Mouse (Mus musculus) Muller cell, postnatal 12 days (primary cell): ENCODE results near the gene Agap1.

Experiments used
- DNase-seq: peaks from one replicate; pipeline ENCODE4 v3.0.0-alpha.2; 2015; ENCODE audit errors: inconsistent ontology term

The Agap1 gene

DNA sequence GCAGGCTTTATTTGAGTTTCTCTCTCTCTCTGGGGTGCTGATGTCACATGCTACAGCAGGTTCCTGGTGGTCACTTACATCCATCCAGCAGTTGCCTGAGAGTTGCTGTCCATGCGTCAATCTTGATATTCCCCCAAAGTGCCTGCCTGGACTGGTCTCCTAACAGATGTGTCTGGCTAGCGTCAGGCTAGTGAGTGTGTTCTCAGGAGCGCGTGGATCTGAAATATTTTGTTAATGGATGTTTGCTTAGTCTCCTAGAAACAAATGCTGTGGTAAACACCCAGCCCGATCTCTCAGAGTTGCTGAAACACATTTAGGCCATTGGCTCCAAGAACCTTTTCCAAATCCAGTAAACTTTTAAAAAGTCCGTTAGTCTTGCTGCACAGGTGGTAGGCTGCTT is 161.9 kb downstream of the Agap1 start:
- no peak for DNase-seq

DNA sequence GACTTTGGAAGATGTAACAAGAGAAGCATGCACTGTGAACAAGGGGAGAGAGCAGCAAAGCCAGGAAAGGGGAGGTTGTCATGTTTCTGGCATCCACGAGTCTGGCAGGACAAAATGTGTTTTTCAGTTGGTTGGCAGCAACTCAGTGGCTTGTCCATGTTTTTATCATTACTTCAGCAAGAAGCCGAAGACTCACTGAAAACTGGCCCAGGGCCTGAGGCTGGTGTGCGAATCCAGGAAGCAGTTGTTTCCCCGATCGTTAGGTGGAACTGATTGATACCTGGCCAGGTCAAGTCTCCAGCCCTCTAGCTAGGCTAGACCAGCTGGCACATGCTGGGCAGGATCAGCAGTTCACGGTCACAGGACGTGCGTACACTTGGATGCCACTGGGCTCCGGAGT is 162.7 kb downstream of the Agap1 start:
- DNase-seq, result peak; percentile 27

DNA sequence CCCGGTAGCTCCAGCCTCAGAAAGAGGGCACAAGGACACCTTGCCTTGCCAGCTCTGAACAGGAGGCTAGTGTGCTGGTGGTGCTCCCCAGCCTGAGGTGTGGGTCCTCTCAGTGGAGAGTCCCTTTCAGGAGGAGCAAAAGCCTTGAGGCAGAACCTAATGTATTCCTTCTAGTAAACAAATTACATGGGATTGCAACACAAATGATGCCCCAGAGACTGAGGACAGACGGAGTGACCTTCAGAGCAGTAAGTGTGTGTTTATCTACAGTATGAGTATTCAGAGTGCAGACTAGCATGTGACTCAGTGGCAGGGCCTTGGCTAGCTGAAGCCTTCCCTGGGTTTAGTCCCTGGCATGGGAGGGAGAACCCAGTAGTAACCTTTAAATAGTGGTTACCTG is 165.4 kb downstream of the Agap1 start:
- no peak for DNase-seq

DNA sequence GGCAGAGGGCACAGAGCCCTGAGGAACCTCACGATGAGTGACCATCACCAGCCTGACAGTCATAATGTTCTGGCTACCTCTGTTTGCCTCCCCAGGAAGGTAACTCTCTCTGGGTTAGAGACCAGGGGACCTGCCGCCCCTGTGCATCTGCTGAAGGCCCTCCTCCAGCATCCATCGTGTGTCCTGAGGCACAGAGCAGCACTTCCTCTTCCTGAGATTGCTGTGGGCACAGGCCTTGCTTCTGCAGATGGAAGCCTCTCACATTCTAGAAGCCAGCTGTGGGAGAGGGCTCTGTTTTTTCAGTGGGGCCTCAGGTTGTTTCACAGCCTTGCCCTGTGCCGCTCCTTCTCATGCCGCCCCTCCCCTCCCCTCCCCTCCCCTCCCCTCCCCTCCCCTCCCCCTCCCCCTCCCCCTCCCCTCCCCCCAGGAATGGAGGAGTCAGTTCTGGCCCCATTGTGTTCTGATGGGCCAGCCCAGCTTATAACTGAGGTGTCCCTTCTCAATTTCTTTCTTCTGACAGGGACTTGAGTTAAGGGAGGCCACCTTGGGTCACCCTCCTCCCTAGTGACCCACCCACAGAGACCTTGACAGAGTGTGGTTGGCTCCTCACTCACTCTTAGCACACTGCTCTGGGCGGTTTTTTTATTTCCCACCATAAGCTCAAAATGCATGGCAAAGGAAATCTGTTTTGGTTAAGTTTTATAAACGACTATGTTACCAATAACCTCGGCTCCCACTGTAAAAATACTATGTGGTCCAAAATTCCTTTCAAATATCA is 166.6 kb downstream of the Agap1 start:
- DNase-seq, result no peak

DNA sequence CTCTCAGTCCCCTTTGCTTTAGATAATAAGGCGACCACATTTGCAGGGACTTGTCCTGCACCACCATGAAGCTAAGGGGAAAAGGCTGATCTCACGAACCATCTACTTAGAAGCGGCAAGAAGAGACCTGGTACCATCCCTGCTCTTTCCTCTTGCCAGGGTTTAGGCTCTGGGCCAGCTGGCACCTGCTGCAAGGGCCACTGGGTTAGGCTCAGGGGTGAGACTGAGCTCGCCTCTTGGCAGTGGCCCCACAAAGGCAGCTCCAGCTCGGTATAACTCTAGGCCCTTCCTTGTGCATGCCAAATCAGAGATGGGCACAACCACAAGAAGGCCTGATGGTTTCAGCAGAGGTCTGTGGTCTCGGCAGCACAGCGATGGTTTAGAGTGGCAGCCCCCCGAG is 167.3 kb downstream of the Agap1 start:
- no peak for DNase-seq

DNA sequence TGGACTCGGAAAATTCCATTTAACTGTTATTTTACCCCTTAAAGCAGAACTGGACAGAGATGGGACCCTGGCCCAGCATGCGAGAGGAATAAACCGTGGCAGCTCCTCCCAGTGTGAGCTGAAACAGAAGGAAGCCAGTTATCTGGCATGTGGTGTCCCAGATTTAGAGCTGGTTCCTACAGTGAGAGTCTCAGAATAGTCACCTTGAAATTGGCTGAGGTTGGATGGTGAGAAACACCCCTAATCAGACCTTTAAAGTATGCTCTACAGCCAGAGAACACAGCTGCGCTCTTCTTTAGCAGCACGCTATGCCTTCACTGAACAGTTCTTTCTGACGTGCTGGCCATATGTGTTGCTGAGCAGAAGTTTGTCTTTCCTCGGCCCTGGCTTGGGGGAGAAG is 168.2 kb downstream of the Agap1 start:
- no peak for DNase-seq

DNA sequence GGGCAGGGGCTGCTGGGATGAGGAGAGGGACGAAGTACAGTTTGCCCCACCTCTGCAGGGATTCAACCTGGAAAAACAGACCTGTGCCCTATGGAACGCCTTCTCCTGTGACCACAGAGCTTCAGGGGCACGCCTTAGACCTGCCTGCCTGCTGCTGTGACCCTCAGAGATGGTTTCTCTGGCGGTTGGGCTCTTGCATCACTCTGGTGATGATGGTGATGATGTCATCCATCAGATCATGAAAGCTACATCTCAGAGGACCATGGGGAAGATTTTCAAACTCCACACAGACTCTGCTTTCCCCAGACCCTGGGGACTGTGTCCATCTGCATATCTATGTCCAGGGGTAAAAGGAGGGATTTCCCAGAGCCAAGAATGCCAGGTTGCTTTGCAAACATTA is 170.7 kb downstream of the Agap1 start:
- no peak for DNase-seq

DNA sequence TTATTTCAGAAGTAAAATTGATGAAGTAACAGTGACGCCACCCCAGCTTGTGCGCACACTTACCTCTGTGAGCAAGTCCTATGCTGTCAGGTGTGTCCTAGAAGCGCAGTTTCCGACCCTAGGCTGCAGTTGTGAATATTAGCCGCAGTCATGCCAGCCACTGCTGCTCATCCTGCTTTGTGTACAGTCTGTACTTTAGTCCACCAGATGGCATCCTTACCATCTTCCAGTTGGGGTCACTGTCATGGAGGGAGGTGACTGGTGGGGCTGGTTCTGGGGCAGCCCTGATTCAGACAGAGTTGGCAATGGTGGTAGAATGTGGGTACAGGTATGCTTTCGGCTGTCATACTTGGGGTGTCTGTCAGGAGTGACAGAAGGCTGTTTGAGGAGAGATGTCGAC is 171.4 kb downstream of the Agap1 start:
- DNase-seq, result no peak

DNA sequence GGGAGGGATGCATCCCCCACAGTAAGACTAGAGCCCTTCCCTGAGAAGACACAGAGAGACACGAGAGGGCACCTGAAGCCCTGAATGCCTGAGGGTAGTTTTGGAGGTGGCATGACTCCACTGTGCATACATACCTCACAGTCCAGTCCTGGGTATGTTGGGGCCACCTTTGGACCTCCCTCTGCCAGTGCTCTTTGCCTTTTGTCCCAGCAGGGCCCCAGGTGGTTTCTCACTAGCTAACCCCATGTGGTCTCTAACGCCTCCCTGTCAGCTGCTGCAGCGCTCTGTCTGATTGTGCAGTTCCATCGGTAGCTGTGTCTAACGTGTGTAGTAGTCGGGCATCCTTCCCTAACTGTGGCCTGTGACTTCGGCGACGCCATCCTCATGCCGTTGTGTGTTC is 172.3 kb downstream of the Agap1 start:
- DNase-seq, result no peak

DNA sequence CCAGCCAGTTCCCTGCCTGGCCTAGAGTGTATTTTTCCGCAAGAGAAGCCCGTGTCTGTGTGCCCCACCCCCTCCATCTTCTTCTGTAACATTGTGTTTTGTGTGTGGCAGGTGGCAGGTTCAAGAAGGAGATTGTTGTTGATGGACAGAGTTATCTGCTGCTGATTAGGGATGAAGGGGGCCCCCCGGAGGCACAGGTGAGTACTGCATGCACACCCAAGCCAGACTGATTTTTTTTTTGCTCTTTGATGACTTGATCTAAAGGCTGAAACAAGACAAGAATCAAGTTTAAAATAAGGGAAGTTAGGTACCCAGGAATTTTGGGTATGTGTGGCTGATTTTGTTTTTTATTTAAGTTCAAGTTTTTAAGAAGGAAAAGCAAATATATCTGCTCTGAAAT is 173.0 kb downstream of the Agap1 start:
- no peak for DNase-seq

DNA sequence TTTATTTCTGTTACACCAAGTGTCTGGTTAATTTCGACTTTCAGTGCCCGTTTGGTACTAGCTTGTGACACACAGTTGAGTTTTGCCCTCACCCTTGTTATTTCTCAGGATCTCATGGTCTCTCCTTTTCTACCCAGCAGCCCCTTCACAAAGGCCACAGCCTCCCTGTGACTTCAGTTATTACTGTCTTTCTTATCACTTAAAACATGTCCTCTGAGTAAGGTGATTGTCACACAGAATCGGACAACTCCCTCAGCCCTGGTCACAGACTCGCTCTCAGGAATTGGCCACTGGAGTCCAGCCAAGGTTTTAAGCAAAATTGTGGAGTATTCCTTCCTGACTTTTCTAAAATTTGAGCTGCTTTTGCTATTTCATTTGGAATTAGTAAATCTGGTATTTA is 176.2 kb downstream of the Agap1 start:
- no peak for DNase-seq

DNA sequence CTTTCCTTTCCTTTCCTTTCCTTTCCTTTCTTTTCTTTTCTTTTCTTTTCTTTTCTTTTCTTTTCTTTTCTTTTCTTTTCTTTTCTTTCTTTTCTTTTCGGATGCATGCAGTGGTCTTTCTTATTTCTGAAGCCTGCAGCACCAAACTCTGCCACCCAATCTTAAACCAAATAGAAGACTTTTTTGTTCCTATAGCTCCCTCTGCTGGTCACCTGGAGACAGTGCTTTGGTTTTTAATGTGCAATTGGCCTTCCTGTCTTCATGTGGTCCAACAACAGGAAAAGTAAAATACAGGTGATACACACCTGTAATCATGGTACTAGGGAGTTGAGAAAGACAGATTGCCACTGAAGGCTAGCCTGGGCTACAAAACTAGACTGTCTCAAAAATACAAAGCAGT is 177.1 kb downstream of the Agap1 start:
- DNase-seq, result peak; percentile 60

DNA sequence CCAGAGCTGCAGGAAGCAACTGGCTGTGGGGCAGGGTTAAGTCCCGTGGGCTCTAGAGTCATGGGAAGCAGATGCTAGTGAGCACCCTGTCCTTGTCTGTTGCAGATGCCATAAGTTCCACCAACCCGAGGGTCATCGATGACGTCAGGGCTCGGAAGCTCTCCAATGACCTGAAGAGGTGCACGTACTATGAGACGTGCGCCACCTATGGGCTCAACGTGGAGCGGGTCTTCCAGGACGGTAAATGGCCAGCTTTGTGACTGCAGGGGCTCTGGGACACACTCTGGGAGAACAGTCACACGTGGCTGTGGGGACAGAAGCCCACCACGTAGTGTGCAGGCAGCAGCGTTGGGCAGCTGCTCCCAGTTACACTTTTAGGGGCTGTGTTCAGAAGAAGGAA is 179.4 kb downstream of the Agap1 start:
- DNase-seq, result no peak

DNA sequence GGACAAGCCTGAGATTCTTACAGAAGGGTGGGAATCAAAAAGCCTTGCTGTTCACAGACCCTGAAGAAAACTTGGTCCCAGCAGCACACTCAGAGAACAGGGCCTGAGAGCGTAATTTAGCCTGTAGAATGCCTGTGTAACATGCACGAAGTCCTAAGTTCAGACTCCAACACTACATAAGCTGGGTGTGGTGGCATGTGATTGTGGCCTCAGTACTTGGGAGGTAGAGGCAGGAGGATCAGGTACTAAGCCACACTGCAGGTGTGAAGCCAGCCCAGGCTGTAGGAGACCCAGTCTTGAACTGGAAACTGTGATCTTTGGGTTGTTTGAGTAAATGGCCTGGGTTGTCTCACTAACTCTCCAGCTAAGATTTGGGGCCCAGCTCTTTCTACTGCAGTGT is 180.5 kb downstream of the Agap1 start:
- no peak for DNase-seq

DNA sequence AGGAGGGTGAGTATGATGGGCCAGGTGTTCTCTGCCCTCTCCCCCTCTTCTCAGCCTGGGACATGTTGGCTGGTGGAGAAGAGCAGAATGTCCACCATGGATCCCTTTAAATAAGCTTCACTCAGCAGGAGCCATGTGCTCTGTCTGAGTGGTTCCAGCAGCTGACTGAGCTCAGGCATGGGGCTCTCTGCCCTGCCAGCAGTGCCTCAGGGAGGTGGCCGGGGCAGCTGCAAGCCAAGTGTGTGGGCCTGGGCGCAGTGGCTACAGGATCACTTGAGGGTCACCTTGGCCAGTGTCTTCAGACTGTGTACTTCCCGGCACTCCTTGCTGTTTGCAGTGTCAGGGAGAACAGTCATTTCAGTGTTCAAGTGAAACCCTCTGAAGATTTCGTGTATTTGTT is 183.1 kb downstream of the Agap1 start:
- no peak for DNase-seq

DNA sequence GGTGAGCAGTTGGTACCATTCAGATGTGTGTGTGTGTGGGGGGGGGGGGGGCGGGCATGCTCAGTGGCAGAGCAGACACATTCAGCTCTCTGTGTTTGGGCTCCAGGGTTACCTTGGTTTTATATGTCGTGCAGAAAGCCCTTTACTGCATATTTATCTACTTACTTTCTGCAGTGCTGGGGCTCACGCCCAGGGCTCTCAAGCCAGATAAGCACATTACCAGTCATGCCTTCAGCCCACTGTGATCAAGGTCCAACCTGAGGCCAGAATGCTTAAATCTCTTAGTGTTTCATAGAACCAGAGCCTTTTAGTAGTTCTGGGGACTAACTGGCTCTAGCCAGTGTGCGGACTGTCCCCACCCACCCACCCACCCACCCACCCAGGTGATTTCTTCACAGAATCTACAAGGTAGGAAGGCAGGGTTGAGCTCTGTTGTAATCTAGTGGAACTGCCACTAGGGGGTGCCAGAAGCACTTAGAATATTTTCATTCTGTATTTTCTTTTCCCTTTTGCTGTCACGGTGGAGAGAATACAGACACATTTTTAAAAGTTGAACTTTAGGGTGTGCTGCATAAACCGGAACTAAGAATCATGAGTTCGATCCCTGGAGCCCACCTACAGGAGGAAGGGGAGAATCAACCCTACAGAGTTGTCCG is 189.0 kb downstream of the Agap1 start:
- peak; percentile 6 for DNase-seq

DNA sequence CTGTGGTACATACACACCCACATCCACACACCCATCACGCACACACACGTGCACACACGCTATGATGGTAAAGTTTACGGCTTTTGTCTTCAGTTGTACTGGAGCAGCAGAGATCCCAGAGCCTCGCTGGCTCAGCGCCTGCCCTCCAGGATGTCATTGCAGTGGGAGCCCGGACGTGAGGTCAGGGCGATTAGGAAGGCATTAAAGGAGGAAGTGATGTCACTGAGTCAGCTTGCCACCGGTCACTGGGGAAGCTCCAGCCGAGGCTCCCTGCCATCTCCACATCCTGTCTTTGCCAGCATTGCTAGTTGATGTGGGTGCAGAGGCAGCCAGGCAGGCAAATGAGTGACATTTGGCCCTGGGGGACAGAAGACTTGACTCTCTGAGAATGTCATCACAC is 189.5 kb downstream of the Agap1 start:
- peak; percentile 48 for DNase-seq

DNA sequence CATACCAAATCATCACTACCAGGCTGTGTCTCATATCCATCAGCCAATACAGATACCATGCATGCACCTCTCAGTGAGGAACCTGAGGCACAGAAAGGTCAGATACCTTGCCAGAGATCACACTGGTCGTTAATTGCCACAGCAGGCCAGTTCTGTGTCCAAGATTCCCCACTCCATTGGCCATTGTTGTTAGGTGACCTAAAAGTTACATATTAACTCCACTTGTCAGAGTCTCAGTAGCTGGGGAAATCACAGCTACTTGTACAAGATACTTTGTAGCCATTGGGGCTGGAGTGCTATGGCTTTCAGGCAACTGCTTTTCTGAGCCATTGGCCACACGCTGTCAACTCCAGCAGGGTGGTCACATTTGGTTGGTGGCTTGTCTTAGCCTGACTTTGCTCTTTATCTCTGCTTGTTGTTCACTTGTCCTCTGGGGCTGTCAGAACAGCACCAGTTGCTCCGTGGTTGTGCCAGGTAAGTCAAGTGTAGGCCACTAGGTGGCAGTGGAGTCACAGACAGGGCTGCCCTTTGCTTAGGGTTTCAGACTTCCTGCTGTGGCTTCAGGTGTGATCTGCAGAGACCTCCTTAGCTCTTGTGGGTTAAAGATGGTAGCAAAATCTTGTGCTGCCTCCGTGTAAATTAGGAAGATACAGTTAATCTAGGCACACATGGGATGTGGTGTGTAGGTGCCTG is 191.9 kb downstream of the Agap1 start:
- peak; percentile 13 for DNase-seq

DNA sequence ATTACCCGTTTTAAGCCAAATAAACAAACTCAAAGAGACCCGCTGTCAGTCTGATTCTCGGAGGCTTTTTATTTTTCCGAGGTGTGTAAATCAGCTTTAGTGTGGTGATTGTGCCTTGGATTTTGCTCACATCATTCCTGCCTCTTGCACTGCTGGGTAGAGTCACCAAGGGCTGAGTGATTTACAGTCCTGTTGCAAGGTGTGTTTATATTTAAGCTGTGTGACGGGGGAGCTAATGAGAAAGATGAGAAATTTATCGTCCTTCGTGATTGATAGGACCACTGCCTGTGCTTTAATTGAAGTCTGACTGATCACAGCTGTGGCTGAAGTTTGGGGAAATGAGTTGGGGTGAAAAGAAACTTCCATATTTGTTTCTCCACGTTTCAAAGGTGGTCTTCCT is 192.9 kb downstream of the Agap1 start:
- DNase-seq, result no peak

DNA sequence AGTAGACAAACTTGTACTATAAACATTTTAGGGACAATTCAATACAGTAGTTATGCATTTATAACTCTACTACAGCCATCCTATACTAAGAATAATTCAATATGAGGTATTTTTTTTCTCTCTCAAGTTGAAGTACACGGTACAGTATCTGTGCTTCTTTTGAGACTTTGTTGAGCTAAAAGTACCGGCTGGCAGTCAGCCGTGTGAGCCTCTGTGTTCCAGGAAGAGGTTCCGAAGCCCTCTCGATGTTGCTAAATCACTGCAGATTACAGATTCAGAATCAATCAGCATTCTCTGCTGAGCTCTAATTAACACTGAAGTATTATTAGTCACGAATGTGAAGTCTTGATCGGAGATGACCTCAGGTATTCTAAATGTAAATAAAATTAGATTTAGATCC is 196.0 kb downstream of the Agap1 start:
- no peak for DNase-seq

DNA sequence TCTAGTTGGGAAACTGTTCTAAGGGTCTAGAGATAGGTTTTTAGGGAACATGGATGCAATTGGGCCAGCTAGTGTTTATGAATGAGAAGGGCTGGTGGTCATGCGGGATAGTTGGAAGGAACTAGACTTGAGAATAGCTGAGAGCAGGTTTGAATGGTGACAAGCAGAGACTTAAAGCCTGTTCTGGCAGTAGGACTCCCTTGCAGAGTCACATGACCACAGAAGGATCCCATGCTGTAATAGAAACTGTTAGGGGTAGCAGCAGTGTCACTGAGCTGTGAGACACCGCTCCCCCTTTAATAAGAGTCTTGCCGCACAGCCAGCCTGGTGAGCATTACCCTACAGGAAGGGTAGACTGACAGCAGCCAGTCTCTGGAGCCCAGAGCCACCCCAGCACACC is 201.6 kb downstream of the Agap1 start:
- no peak for DNase-seq

DNA sequence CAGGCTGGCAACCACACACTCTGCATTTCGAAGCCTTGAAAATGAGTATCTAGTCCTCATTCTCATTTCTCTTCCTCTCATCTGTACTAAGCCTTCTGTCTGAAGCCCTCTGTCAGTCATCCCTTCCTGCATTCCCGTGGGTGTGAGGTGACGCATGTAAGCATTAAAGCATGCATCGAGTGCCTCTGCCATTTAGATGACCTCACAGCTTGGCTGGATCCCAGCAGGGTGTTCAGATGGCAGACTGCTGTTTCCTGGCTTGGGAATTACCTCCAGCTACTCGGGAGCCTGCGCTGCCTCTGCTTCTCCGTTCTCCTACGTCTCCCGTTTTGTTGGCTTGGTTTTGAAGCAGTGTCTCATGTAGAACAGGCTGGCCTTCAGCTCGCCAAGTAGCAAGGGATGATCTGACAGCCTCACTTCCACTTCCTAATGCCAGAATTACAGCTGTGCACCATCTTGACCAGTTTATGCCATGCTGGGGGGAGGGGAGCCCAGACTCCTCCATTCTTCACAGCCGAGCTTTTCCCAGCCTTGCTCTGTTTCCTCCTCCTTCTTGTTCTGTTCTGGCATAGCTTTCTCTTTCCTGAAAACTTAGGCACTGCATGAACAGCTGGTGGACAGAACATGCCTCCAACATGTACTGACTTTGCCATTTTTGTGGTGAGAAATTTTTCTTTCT is 202.2 kb downstream of the Agap1 start:
- peak; percentile 77 for DNase-seq

DNA sequence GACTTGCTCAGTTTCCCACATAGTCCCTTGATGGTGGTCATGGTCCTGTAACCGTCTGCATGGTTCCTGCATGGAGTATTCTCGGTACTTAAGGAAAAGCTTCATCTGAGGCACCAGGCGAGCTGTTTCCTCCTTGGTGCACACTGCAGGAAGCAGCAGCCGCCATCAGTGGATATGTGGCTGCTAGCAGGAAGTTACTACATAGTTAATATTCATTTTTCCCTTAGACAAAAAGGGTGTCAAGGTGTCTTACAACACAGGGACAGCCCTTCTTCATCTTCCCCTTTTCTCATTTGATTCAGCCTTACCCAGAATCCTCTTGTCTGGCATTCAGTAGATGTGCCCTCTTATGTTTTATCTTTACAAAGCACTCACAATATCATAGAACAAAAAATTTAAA is 206.2 kb downstream of the Agap1 start:
- no peak for DNase-seq
